Mouse (Mus musculus) kidney, embryonic 16.5 days (tissue): ENCODE results near the gene Eef2kmt. TPM values are rescaled to one million over a fixed set of nuclear protein-coding genes. Genes with fewer than 3 reads are reported as not detected.
A peak's percentile ranks its signal among the peaks of the same experiment; 100 is the strongest.

Experiments
- ATAC-seq: fragments of 200-750 bp; cut with Nextera tagmentation; 2 replicates; pipeline ENCODE4 v1.8.0; 2017; ENCODE audit warnings: moderate TSS enrichment; ENCODE audit not compliant: low FRiP score, low TSS enrichment
- H3K27ac ChIP-seq: fragments of 300-500 bp; sonication (generic); 2 replicates; pipeline ENCODE4 v1.5.1; 2014; ENCODE audit warnings: low read length
- H3K27me3 ChIP-seq: fragments of 300-500 bp; sonication (generic); 2 replicates; pipeline ENCODE4 v1.6.1; 2014; ENCODE audit warnings: low read length, control low read depth, mixed read lengths; ENCODE audit not compliant: insufficient read depth
- H3K36me3 ChIP-seq: fragments of 300-500 bp; sonication (generic); 2 replicates; pipeline ENCODE4 v1.6.1; 2014; ENCODE audit warnings: low read length, control low read depth, mixed read lengths; ENCODE audit not compliant: insufficient read depth
- H3K4me1 ChIP-seq: fragments of 300-500 bp; sonication (generic); 2 replicates; pipeline ENCODE4 v1.6.1; 2014; ENCODE audit warnings: low read length, control low read depth, mixed read lengths; ENCODE audit not compliant: insufficient read depth
- H3K4me2 ChIP-seq: fragments of 300-500 bp; sonication (generic); replicated peaks from 2 replicates; pipeline ENCODE4 v1.6.1; 2014; ENCODE audit warnings: low read depth, low read length
- H3K4me3 ChIP-seq: fragments of 300-500 bp; sonication (generic); 2 replicates; pipeline ENCODE4 v1.5.1; 2014; ENCODE audit warnings: mild to moderate bottlenecking, low read length
- H3K9ac ChIP-seq: fragments of 300-500 bp; sonication (generic); replicated peaks from 2 replicates; pipeline ENCODE4 v1.6.1; 2014; ENCODE audit warnings: low read length
- H3K9me3 ChIP-seq: fragments of 300-500 bp; sonication (generic); 2 replicates; pipeline ENCODE4 v1.6.1; 2016; ENCODE audit warnings: low read length, control low read depth
- WGBS: fragments of 180-500 bp; shearing (Covaris S2); extraction: QIAGEN DNeasy Blood & Tissue Kit; methylation state at CpG from one replicate; pipeline ENCODE4 v1.1.7; 2014; 5-methylcytosine and 5-hydroxymethylcytosine counted together
- polyA plus RNA-seq: library from polyadenylated mRNA; unstranded; fragments of >200 nt; fragmentation: Nextera tagmentation; extraction: Ambion mirVana; gene quantifications from 2 replicates; pipeline ENCODE4 v1.2.1, GENCODE M21; 2015

Gene Eef2kmt
- polyA plus RNA-seq: 36.3 and 39.6 TPM in 2 replicates

- Histone ChIP-seq H3K4me3 (peak within 1 kb of the TSS; percentile 83), H3K4me2 (peak within 1 kb of the TSS; percentile 64), H3K36me3 (peaks cover 8% of the 10 kb centered on the region; the same call in 1 of the 2 replicates), H3K9me3 (no peaks in the 10 kb centered on the region), H3K27me3 (no peaks in the 10 kb centered on the region), H3K4me1 (peaks cover 16% of the 10 kb centered on the region; the same call in 1 of the 2 replicates), H3K9ac (peak within 1 kb of the TSS; percentile 86), H3K27ac (peak within 1 kb of the TSS; percentile 89)
- ATAC-seq: peak; percentile 97
- 1% methylated on average over 57 of the region's 57 CpGs for WGBS
Measured at GRCm38 (mm10) chr16:5255779-5256496, at the start of gene Eef2kmt. TSS of gene Eef2kmt (minus strand) at chr16:5255983.

- 67% methylated on average over 5 of the region's 5 CpGs for WGBS
- Histone ChIP-seq H3K4me2 (no peak overlapping the region), H3K4me3 (no peak overlapping the region)
Measured at GRCm38 (mm10) chr16:5295238-5295637, 39.5 kb upstream of the Eef2kmt start.

GRCm38 (mm10) chr16:5285376-5285775 is 29.6 kb upstream of the Eef2kmt start:
- H3K36me3 ChIP-seq: no peaks in the 10 kb centered on the region
- no peaks in the 10 kb centered on the region for H3K27me3 ChIP-seq
- H3K4me2 ChIP-seq: no peak overlapping the region
- H3K9ac ChIP-seq: no peak overlapping the region
- WGBS: 67% methylated on average over 3 of the region's 3 CpGs
- ATAC-seq: no peak
- H3K9me3 ChIP-seq: no peaks in the 10 kb centered on the region
- no peak overlapping the region for H3K4me3 ChIP-seq
- no peaks in the 10 kb centered on the region for H3K4me1 ChIP-seq
- H3K27ac ChIP-seq: no peak overlapping the region

More at GRCm38 (mm10) chr16:5295238-5295637, 39.5 kb upstream of the Eef2kmt start:
- H3K27me3 ChIP-seq: no peaks in the 10 kb centered on the region
- H3K27ac ChIP-seq: no peak overlapping the region
- H3K9me3 ChIP-seq: no peaks in the 10 kb centered on the region
- no peaks in the 10 kb centered on the region for H3K4me1 ChIP-seq
- no peaks in the 10 kb centered on the region for H3K36me3 ChIP-seq
- H3K9ac ChIP-seq: no peak overlapping the region
- no peak for ATAC-seq

- Histone ChIP-seq H3K36me3 (no peaks in the 10 kb centered on the region), H3K4me2 (no peak overlapping the region), H3K9ac (no peak overlapping the region), H3K27me3 (no peaks in the 10 kb centered on the region), H3K9me3 (no peaks in the 10 kb centered on the region), H3K4me1 (no peaks in the 10 kb centered on the region), H3K4me3 (no peak overlapping the region), H3K27ac (no peak overlapping the region)
- no peak for ATAC-seq
- WGBS: 87% methylated on average over 9 of the region's 9 CpGs
Measured at GRCm38 (mm10) chr16:5282686-5283085, 26.9 kb upstream of the Eef2kmt start.

- no peak for ATAC-seq
- no peak overlapping the region for H3K27ac ChIP-seq
- H3K4me1 ChIP-seq: no peaks in the 10 kb centered on the region
- H3K9ac ChIP-seq: no peak overlapping the region
- H3K4me2 ChIP-seq: no peak overlapping the region
- WGBS: 77% methylated on average over 5 of the region's 5 CpGs
- H3K4me3 ChIP-seq: no peak overlapping the region
- H3K36me3 ChIP-seq: no peaks in the 10 kb centered on the region
- H3K9me3 ChIP-seq: no peaks in the 10 kb centered on the region
- H3K27me3 ChIP-seq: no peaks in the 10 kb centered on the region
Measured at GRCm38 (mm10) chr16:5279571-5280222, 23.9 kb upstream of the Eef2kmt start.

GRCm38 (mm10) chr16:5272371-5272770 is 16.6 kb upstream of the Eef2kmt start:
- no peaks in the 10 kb centered on the region for H3K36me3 ChIP-seq

GRCm38 (mm10) chr16:5271411-5272035 is 15.7 kb upstream of the Eef2kmt start:
- 71% methylated on average over 4 of the region's 4 CpGs for WGBS
- Histone ChIP-seq H3K9me3 (no peaks in the 10 kb centered on the region), H3K4me1 (no peaks in the 10 kb centered on the region), H3K27ac (no peak overlapping the region), H3K4me3 (no peak overlapping the region), H3K36me3 (no peaks in the 10 kb centered on the region), H3K4me2 (no peak overlapping the region), H3K9ac (no peak overlapping the region), H3K27me3 (no peaks in the 10 kb centered on the region)
- no peak for ATAC-seq

More at GRCm38 (mm10) chr16:5272371-5272770, 16.6 kb upstream of the Eef2kmt start:
- Histone ChIP-seq H3K4me2 (no peak overlapping the region), H3K27me3 (no peaks in the 10 kb centered on the region), H3K9ac (no peak overlapping the region), H3K4me3 (no peak overlapping the region), H3K4me1 (no peaks in the 10 kb centered on the region), H3K27ac (no peak overlapping the region), H3K9me3 (no peaks in the 10 kb centered on the region)
- ATAC-seq: no peak
- 76% methylated on average over 3 of the region's 3 CpGs for WGBS

- Histone ChIP-seq H3K27me3 (no peaks in the 10 kb centered on the region), H3K27ac (no peak overlapping the region), H3K4me2 (no peak overlapping the region), H3K4me3 (no peak overlapping the region), H3K9me3 (no peaks in the 10 kb centered on the region; the same call in 1 of the 2 replicates), H3K4me1 (no peaks in the 10 kb centered on the region), H3K36me3 (no peaks in the 10 kb centered on the region), H3K9ac (no peak overlapping the region)
- 83% methylated on average over 7 of the region's 7 CpGs for WGBS
- no peak for ATAC-seq
Measured at GRCm38 (mm10) chr16:5263926-5264325, 8.1 kb upstream of the Eef2kmt start.

- Histone ChIP-seq H3K4me1 (no peaks in the 10 kb centered on the region), H3K27me3 (no peaks in the 10 kb centered on the region), H3K27ac (no peak overlapping the region), H3K36me3 (no peaks in the 10 kb centered on the region), H3K4me3 (no peak overlapping the region), H3K9me3 (no peaks in the 10 kb centered on the region; the same call in 1 of the 2 replicates), H3K9ac (no peak overlapping the region), H3K4me2 (no peak overlapping the region)
- WGBS: 67% methylated on average over 8 of the region's 8 CpGs
- ATAC-seq: no peak
Measured at GRCm38 (mm10) chr16:5263156-5263555, 7.4 kb upstream of the Eef2kmt start.
